In the genomic region with DNA sequence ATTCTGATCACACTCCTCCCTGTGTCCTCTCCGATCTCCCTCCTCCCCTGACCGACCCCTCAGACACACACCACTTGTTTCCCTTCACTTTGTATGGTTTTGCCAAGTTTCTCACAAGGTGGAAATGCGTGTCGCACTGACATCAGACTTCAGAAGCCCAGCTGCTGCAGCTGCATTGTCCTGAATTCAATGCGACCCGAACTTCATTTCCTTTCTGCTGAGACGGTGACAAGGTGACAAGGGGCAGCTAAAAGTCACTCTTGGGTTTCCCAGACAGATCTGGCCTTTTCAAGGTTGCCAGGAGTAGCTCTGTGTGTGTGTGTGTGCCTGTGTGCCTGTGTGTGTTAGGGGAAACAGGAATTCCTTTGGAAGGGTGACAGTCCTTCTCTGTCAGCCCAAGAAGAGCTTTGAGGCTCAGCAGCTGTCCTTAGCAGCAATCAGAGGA, we compare ENCODE assay signal across 9 mouse cellular contexts.
A peak's percentile ranks its signal among the peaks of the same experiment; 100 is the strongest.
DNase-seq lines count a peak whose midpoint lies in the region; ATAC-seq lines count a peak whose summit lies in the region.
"Had no signal": no experiment of that assay in that cellular context is flagged by ENCODE, and none has a peak within 500 bp of the region (broad histone marks: within the 10 kb centered on the region; RNA-seq: fewer than 3 reads in every experiment).

No protein-coding gene starts in this region.

- peak; percentile 37; the same call in 1 of the 2 replicates for ATAC-seq in liver, embryonic 16.5 days (ENCODE audit: low read depth)
- no peak for ATAC-seq in liver, embryonic 11.5 days (replicated peaks; ENCODE audit: low FRiP score)
- peak; percentile 67 for ATAC-seq in kidney, embryonic 16.5 days (ENCODE audit: low FRiP score, low TSS enrichment)

- WGBS in liver, embryonic 16.5 days (ENCODE audit: insufficient replicate concordance) = 31% methylated on average over 7 of the region's 7 CpGs
- 38% methylated on average over 7 of the region's 7 CpGs for WGBS in liver, embryonic 11.5 days
- 30% methylated on average over 7 of the region's 7 CpGs for WGBS in heart, embryonic 10.5 days
- 17% methylated on average over 7 of the region's 7 CpGs for WGBS in kidney, embryonic 16.5 days

- H3K4me3 ChIP-seq in liver, embryonic 16.5 days (ENCODE audit: low read depth, low read length) = no peak overlapping the region
- no peak overlapping the region for H3K4me3 ChIP-seq in liver, embryonic 11.5 days (ENCODE audit: low read depth, low read length)
- no peak overlapping the region for H3K4me3 ChIP-seq in brown adipose tissue, adult 24 weeks (ENCODE audit: insufficient read depth, low read depth, low read length)
- H3K4me3 ChIP-seq in heart, embryonic 10.5 days = no peak overlapping the region
- H3K4me3 ChIP-seq in kidney, embryonic 16.5 days (ENCODE audit: low read length) = no peak overlapping the region
- H3K4me3 ChIP-seq: limb, embryonic 13.5 days had no signal

- no peaks in the 10 kb centered on the region for H3K9me3 ChIP-seq in liver, embryonic 16.5 days (replicated peaks; ENCODE audit: control insufficient read depth, low read length)
- no peaks in the 10 kb centered on the region for H3K9me3 ChIP-seq in liver, embryonic 11.5 days (ENCODE audit: control insufficient read depth, low read length)
- no peaks in the 10 kb centered on the region for H3K9me3 ChIP-seq in heart, embryonic 10.5 days
- no peaks in the 10 kb centered on the region for H3K9me3 ChIP-seq in kidney, embryonic 16.5 days (ENCODE audit: low read length)
- H3K9me3 ChIP-seq: limb, embryonic 13.5 days had no signal

- no peaks in the 10 kb centered on the region for H3K27me3 ChIP-seq in liver, embryonic 16.5 days (ENCODE audit: control insufficient read depth, insufficient read depth, low read depth, low read length)
- no peaks in the 10 kb centered on the region for H3K27me3 ChIP-seq in liver, embryonic 11.5 days (replicated peaks; ENCODE audit: control insufficient read depth, insufficient read depth, low read length)
- H3K27me3 ChIP-seq in heart, embryonic 10.5 days (ENCODE audit: insufficient read depth, poor library complexity, severe bottlenecking) = no peaks in the 10 kb centered on the region
- H3K27me3 ChIP-seq in kidney, embryonic 16.5 days (ENCODE audit: insufficient read depth, low read length) = no peaks in the 10 kb centered on the region
- H3K27me3 ChIP-seq: limb, embryonic 13.5 days had no signal

- DNase-seq in liver, embryonic 11.5 days (ENCODE audit: low spot score) = no peak
- DNase-seq in heart, embryonic 10.5 days (ENCODE audit: low spot score) = peak; percentile 82
- no peak for DNase-seq in cerebellum, postnatal 4 days (ENCODE audit: low spot score in 2 of 2)
- no peak for DNase-seq in spleen, adult 12 weeks (ENCODE audit: low spot score)
- no peak for DNase-seq in gastrocnemius, postnatal 10 days

- no peak overlapping the region for H3K9ac ChIP-seq in liver, embryonic 16.5 days (ENCODE audit: low read depth, low read length)
- H3K9ac ChIP-seq in liver, embryonic 11.5 days (ENCODE audit: low read depth, low read length) = no peak overlapping the region
- no peak overlapping the region for H3K9ac ChIP-seq in kidney, embryonic 16.5 days (replicated peaks; ENCODE audit: low read length)
- H3K9ac ChIP-seq: limb, embryonic 13.5 days had no signal

- no peaks in the 10 kb centered on the region for H3K36me3 ChIP-seq in liver, embryonic 16.5 days (ENCODE audit: control insufficient read depth, insufficient read depth)
- no peaks in the 10 kb centered on the region for H3K36me3 ChIP-seq in liver, embryonic 11.5 days (ENCODE audit: control insufficient read depth, insufficient read depth, low read length)
- no peaks in the 10 kb centered on the region for H3K36me3 ChIP-seq in heart, embryonic 10.5 days
- H3K36me3 ChIP-seq in kidney, embryonic 16.5 days (ENCODE audit: insufficient read depth, low read length) = no peaks in the 10 kb centered on the region
- H3K36me3 ChIP-seq: limb, embryonic 13.5 days had no signal

- no peaks in the 10 kb centered on the region for H3K4me1 ChIP-seq in liver, embryonic 16.5 days (ENCODE audit: control insufficient read depth, low read depth, low read length)
- H3K4me1 ChIP-seq in liver, embryonic 11.5 days (replicated peaks; ENCODE audit: control insufficient read depth, insufficient read depth, low read length) = no peaks in the 10 kb centered on the region
- H3K4me1 ChIP-seq in brown adipose tissue, adult 24 weeks (ENCODE audit: control insufficient read depth, insufficient read depth, insufficient read length, low read length) = peaks cover 2% of the 10 kb centered on the region; the same call in 1 of the 2 replicates
- peaks cover 41% of the 10 kb centered on the region for H3K4me1 ChIP-seq in heart, embryonic 10.5 days
- peaks cover 9% of the 10 kb centered on the region for H3K4me1 ChIP-seq in kidney, embryonic 16.5 days (ENCODE audit: insufficient read depth, low read length)

- H3K4me2 ChIP-seq in liver, embryonic 16.5 days (ENCODE audit: low read depth, low read length) = no peak overlapping the region
- no peak overlapping the region for H3K4me2 ChIP-seq in liver, embryonic 11.5 days
- H3K4me2 ChIP-seq in kidney, embryonic 16.5 days (replicated peaks; ENCODE audit: low read depth, low read length) = no peak overlapping the region
- H3K4me2 ChIP-seq: limb, embryonic 13.5 days had no signal

- H3K27ac ChIP-seq in liver, embryonic 16.5 days (ENCODE audit: low read length) = no peak overlapping the region
- no peak overlapping the region for H3K27ac ChIP-seq in liver, embryonic 11.5 days (ENCODE audit: low read depth, low read length)
- peak overlapping the region; percentile 18 for H3K27ac ChIP-seq in brown adipose tissue, adult 24 weeks (replicated peaks; ENCODE audit: low read depth, low read length)
- peak overlapping the region; percentile 84 for H3K27ac ChIP-seq in heart, embryonic 10.5 days
- H3K27ac ChIP-seq in kidney, embryonic 16.5 days (ENCODE audit: low read length) = peak overlapping the region; percentile 24; the same call in 1 of the 2 replicates
- H3K27ac ChIP-seq: limb, embryonic 13.5 days had no signal

Comparison
In these comparisons a context has a peak if more than half of its experiments do, and no peak if none do; other contexts are left out.
1. H3K27ac ChIP-seq: peak in brown adipose tissue, adult 24 weeks (single experiment), heart, embryonic 10.5 days (single experiment) and kidney, embryonic 16.5 days (single experiment); none in liver, embryonic 16.5 days (single experiment) and liver, embryonic 11.5 days (single experiment).